Mouse (Mus musculus) cerebellum, postnatal 14 days (tissue): ENCODE data around the gene Bud31.
"Not testable (repeated sequence)": the region's sequence is repeated elsewhere in the genome, so short reads cannot be mapped to it uniquely, and the experiment has no call there.

Experiments
- DNase-seq, 2 experiments: peaks; one replicate each; pipeline ENCODE4 v3.0.0; 2021; ENCODE audit warnings: mixed read lengths in 2 of 2

Bud31 gene

GRCm38 (mm10) chr5:145129773-145130172 lies 10.4 kb upstream of the Bud31 start:
- not testable (repeated sequence) for DNase-seq

GRCm38 (mm10) chr5:145130191-145130590 lies 10.0 kb upstream of the Bud31 start:
- no peak for DNase-seq

- DNase-seq = no peak
These were observed 9.2 kb upstream of the Bud31 start for GRCm38 (mm10) chr5:145130995-145131394.

- DNase-seq = not testable (repeated sequence)
These were observed 6.9 kb upstream of the Bud31 start for GRCm38 (mm10) chr5:145133275-145133674.

- peak in 1 of 2 experiments; percentile 20 for DNase-seq
These were observed 1.3 kb upstream of the Bud31 start for GRCm38 (mm10) chr5:145138836-145139235.

- peak in 1 of 2 experiments; percentile 31 for DNase-seq
These were observed 449 bp downstream of the Bud31 start for GRCm38 (mm10) chr5:145140611-145141010.

GRCm38 (mm10) chr5:145147748-145148147 lies 7.6 kb downstream of the Bud31 start:
- no peak for DNase-seq

- DNase-seq = no peak
These were observed 9.1 kb downstream of the Bud31 start for GRCm38 (mm10) chr5:145149294-145149693.

GRCm38 (mm10) chr5:145152690-145153089 lies 12.5 kb downstream of the Bud31 start:
- no peak for DNase-seq

- no peak for DNase-seq
These were observed 21.2 kb downstream of the Bud31 start for GRCm38 (mm10) chr5:145161361-145161760.

- no peak for DNase-seq
These were observed 24.5 kb downstream of the Bud31 start for GRCm38 (mm10) chr5:145164710-145165109.

GRCm38 (mm10) chr5:145165184-145165583 lies 25.0 kb downstream of the Bud31 start:
- DNase-seq = no peak

- peak; percentile 98 to 99 for DNase-seq
These were observed 26.6 kb downstream of the Bud31 start, which contains the start of the genes Ptcd1 and Cpsf4 for GRCm38 (mm10) chr5:145166536-145167305. Ptcd1 (minus strand) TSS chr5:145167108. Cpsf4 (plus strand) TSS chr5:145167213.

GRCm38 (mm10) chr5:145167306-145167661 lies 27.1 kb downstream of the Bud31 start:
- no peak for DNase-seq

GRCm38 (mm10) chr5:145178461-145178980 lies 38.4 kb downstream of the Bud31 start:
- DNase-seq = no peak

GRCm38 (mm10) chr5:145185244-145185643 lies 45.1 kb downstream of the Bud31 start:
- DNase-seq = no peak

- no peak for DNase-seq
These were observed 49.3 kb downstream of the Bud31 start for GRCm38 (mm10) chr5:145189416-145189815.

- no peak for DNase-seq
These were observed 50.2 kb downstream of the Bud31 start for GRCm38 (mm10) chr5:145190373-145190772.

GRCm38 (mm10) chr5:145190875-145191798 lies 51.0 kb downstream of the Bud31 start:
- peak; percentile 94 for DNase-seq

GRCm38 (mm10) chr5:145191962-145192361 lies 51.8 kb downstream of the Bud31 start, which contains the start of gene Atp5j2:
Atp5j2 (minus strand) TSS chr5:145192062.
- no peak for DNase-seq
